Mouse (Mus musculus) neural tube, embryonic 14.5 days (tissue): ENCODE results near the gene Nsd2. TPM values are rescaled to one million over a fixed set of nuclear protein-coding genes. Genes with fewer than 3 reads are reported as not detected.

ENCODE experiments used
- ATAC-seq: fragments of 200-750 bp; cut with Nextera tagmentation; 2 replicates; pipeline ENCODE4 v1.8.0; 2017; ENCODE audit warnings: low read depth, mild to moderate bottlenecking, moderate TSS enrichment, moderate library complexity
- H3K27ac ChIP-seq: fragments of 300-500 bp; sonication (generic); 2 replicates; pipeline ENCODE4 v1.5.1; 2014; ENCODE audit warnings: low read depth, mild to moderate bottlenecking, control low read depth, low read length, moderate library complexity, mixed read lengths
- H3K27me3 ChIP-seq: fragments of 300-500 bp; sonication (generic); 2 replicates; pipeline ENCODE4 v1.6.1; 2014; ENCODE audit warnings: low read length; ENCODE audit not compliant: control insufficient read depth, insufficient read depth
- H3K36me3 ChIP-seq: fragments of 300-500 bp; sonication (generic); 2 replicates; pipeline ENCODE4 v1.6.1; 2014; ENCODE audit warnings: low read length, mixed read lengths; ENCODE audit not compliant: control insufficient read depth, insufficient read depth
- H3K4me1 ChIP-seq: fragments of 300-500 bp; sonication (generic); 2 replicates; pipeline ENCODE4 v1.6.1; 2014; ENCODE audit warnings: low read length; ENCODE audit not compliant: control insufficient read depth, insufficient read depth
- H3K4me2 ChIP-seq: fragments of 300-500 bp; sonication (generic); 2 replicates; pipeline ENCODE4 v1.6.1; 2014; ENCODE audit warnings: mild to moderate bottlenecking, low read depth, low read length, control low read depth
- H3K4me3 ChIP-seq: fragments of 300-500 bp; sonication (generic); 2 replicates; pipeline ENCODE4 v1.5.1; 2014; ENCODE audit warnings: low read depth, low read length, control low read depth, mixed read lengths
- H3K9ac ChIP-seq: fragments of 300-500 bp; sonication (generic); replicated peaks from 2 replicates; pipeline ENCODE4 v1.6.1; 2014; ENCODE audit warnings: low read depth, mild to moderate bottlenecking, control low read depth, low read length, mixed read lengths
- H3K9me3 ChIP-seq: fragments of 300-500 bp; sonication (generic); 2 replicates; pipeline ENCODE4 v1.6.1; 2016; ENCODE audit warnings: low read length; ENCODE audit not compliant: control insufficient read depth
- WGBS: fragments of 180-500 bp; shearing (Covaris S2); extraction: QIAGEN DNeasy Blood & Tissue Kit; methylation state at CpG from one replicate; pipeline ENCODE4 v1.1.7; 2014; 5-methylcytosine and 5-hydroxymethylcytosine counted together
- polyA plus RNA-seq: library from polyadenylated mRNA; unstranded; fragments of >200 nt; fragmentation: Nextera tagmentation; extraction: Ambion mirVana; gene quantifications from 2 replicates; pipeline ENCODE4 v1.2.1, GENCODE M21; 2014

Nsd2 gene
- polyA plus RNA-seq, 1 experiment from 2014 or later, result 109 TPM

DNA sequence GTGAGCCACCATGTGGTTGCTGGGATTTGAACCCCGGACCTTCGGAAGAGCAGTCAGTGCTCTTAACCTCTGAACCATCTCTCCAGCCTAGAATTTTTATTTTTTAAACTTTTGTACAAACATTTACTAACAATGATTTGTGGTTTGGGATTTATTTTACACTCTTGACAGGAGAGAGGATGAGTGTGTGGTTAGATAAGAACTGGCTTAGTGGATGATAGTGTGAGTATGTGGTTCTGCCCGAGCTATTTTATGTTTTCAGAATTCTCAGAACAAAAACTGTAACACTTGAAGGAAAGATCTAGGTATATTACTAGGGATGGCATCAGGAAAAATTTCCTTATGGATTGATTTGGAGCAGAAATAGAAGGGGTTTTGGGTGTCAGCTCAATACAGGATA, 9.4 kb downstream of the Nsd2 start:
- peaks cover 14% of the 10 kb centered on the region for H3K4me1 ChIP-seq
- no peaks in the 10 kb centered on the region for H3K27me3 ChIP-seq
- no peak overlapping the region for H3K27ac ChIP-seq
- H3K4me2 ChIP-seq, result no peak overlapping the region
- H3K4me3 ChIP-seq, result no peak overlapping the region
- ATAC-seq, result no peak
- H3K9ac ChIP-seq, result no peak overlapping the region
- no peaks in the 10 kb centered on the region for H3K36me3 ChIP-seq
- 97% methylated on average over 3 of the region's 3 CpGs for WGBS
- no peaks in the 10 kb centered on the region for H3K9me3 ChIP-seq

DNA sequence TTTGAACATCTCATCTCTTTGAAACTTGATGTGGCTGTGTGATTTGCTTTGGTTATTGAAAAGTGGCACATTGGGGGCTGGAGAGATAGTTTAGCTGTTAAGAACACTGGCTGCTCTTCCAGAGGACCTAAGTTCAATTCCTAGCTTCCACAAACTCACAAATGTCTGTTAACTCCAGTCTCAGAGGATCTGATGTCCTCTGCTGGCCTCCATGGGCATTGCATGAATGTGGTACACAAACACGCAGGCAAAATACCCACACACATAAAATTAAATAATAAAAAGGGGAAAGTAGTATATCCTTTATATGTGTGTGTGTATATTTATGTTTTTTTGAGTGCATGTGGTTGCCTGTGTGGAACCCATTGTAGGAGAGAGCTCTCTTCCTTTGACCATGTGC, 10.3 kb downstream of the Nsd2 start:
- Histone ChIP-seq H3K4me3 (no peak overlapping the region), H3K9me3 (no peaks in the 10 kb centered on the region), H3K36me3 (no peaks in the 10 kb centered on the region), H3K9ac (no peak overlapping the region), H3K27ac (no peak overlapping the region), H3K4me2 (no peak overlapping the region), H3K27me3 (no peaks in the 10 kb centered on the region), H3K4me1 (peaks cover 7% of the 10 kb centered on the region)
- no peak for ATAC-seq
- 72% methylated on average over 1 of the region's 1 CpGs for WGBS

DNA sequence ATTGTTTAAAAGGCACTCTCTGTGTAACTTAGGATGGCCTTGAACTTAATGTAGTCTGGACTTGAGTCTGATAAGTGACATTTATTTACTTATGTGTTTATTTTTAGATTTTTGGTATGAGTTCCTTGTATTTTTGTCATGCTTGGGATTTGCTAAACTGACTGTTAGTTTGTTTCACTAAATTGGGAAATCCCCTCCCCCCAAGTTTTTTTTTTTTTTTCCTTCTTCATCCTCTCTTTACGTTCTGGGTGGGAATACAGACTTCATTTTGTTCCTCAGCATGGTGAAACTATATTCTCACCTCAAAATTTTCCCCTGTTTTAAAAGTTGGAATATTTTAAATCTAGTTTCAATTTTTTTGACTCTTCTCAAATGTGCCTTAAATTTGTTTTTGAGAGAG, 20.8 kb downstream of the Nsd2 start:
- WGBS, result 96% methylated on average over 1 of the region's 1 CpGs
- Histone ChIP-seq H3K27me3 (no peaks in the 10 kb centered on the region), H3K9me3 (no peaks in the 10 kb centered on the region), H3K9ac (no peak overlapping the region), H3K4me2 (no peak overlapping the region), H3K27ac (no peak overlapping the region), H3K4me1 (no peaks in the 10 kb centered on the region), H3K36me3 (0 out of 2 replicates have a peak, but pooled peaks cover under 1% of the 10 kb centered on the region), H3K4me3 (no peak overlapping the region)
- no peak for ATAC-seq

DNA sequence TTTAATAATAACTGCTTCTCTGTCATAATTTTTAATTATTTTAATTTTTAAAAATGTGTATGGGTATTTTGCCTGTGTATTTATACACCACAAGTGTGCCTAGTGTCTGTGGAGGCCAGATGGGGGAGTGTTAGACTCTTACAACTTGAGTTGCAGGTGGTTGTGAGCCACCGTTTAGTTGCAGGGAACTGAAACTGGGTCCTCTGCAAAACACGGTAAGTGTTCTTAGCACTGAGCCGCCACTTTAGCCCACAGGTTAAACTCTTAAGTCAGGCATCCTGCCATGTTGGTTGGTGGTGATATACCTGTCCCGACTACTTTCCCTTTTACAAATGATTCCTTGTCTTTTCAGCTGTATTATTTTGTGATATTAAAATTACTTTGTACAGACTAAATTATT, 22.0 kb downstream of the Nsd2 start:
- 0 out of 2 replicates have a peak, but pooled peaks cover 3% of the 10 kb centered on the region for H3K36me3 ChIP-seq
- no peaks in the 10 kb centered on the region for H3K9me3 ChIP-seq
- no peaks in the 10 kb centered on the region for H3K27me3 ChIP-seq
- H3K4me2 ChIP-seq, result no peak overlapping the region
- no peaks in the 10 kb centered on the region for H3K4me1 ChIP-seq
- H3K27ac ChIP-seq, result no peak overlapping the region
- no peak overlapping the region for H3K4me3 ChIP-seq
- no peak overlapping the region for H3K9ac ChIP-seq
- 90% methylated on average over 4 of the region's 4 CpGs for WGBS
- no peak for ATAC-seq

DNA sequence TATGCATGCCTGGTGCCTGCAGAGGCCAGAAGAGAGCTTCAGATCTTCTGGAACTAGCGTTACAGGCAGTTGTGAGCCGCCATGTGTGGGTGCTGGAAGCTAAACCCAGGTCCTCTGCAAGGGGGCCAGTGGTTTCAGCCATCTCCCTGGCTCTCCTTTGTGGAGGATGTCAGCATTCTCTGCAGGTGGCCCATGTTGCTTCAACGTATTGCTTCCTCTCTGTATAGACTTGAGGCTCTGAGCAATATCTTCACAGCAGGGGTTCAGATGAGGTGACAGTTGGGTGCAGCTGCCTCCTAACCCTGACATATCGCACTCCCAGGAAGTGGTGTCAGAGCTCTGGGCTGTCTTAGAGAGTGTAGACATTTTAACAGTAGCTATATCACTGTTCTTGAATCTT, 30.9 kb downstream of the Nsd2 start:
- H3K4me3 ChIP-seq, result no peak overlapping the region
- H3K9me3 ChIP-seq, result no peaks in the 10 kb centered on the region
- ATAC-seq, result no peak
- H3K27me3 ChIP-seq, result no peaks in the 10 kb centered on the region
- no peaks in the 10 kb centered on the region for H3K4me1 ChIP-seq
- H3K4me2 ChIP-seq, result no peak overlapping the region
- H3K36me3 ChIP-seq, result peaks cover 14% of the 10 kb centered on the region
- H3K9ac ChIP-seq, result no peak overlapping the region
- 87% methylated on average over 4 of the region's 4 CpGs for WGBS
- no peak overlapping the region for H3K27ac ChIP-seq

DNA sequence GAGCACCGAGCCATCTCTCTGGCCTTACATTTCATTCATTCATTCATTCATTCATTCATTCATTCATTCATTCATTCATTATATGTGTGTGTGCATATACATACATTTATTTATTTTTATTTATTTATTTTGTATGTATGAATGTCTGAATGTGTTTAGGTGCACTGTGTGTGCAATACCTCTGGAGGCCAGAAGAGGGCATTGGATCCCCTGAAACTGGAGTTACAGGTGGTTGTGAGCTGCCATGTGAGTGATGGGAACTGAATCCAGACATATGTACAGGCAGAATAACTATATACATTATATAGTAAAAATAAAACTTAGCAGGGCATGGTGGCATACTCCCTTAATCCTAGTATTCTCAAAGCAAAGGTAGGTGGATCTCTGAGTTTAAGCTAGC, 32.6 kb downstream of the Nsd2 start:
- no peak for ATAC-seq
- H3K36me3 ChIP-seq, result peaks cover 25% of the 10 kb centered on the region

DNA sequence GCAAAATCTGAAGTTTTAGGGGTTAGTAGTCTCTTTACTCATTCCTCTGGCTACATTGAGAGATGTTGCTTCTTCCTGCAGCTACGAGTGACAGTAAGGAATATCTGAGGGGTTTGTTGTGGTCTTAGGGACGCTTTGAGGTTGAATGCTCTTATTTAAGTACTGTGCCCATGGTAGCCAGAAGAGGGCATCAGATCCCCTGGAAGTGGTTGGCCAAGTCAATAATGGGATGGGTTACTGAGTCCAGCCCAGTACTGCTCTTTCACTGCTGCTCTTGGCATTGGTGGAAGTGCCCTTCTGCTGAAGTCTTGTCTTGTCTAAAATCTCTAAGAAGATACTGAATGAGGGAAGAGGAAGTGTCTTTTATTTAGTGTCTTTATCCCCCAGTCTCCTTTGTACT, 33.5 kb downstream of the Nsd2 start:
- H3K27me3 ChIP-seq, result no peaks in the 10 kb centered on the region
- H3K4me1 ChIP-seq, result no peaks in the 10 kb centered on the region
- WGBS, result 79% methylated on average over 2 of the region's 2 CpGs
- no peak for ATAC-seq
- H3K9ac ChIP-seq, result no peak overlapping the region
- H3K27ac ChIP-seq, result no peak overlapping the region
- H3K9me3 ChIP-seq, result no peaks in the 10 kb centered on the region
- peaks cover 28% of the 10 kb centered on the region for H3K36me3 ChIP-seq
- no peak overlapping the region for H3K4me3 ChIP-seq
- no peak overlapping the region for H3K4me2 ChIP-seq

More for the DNA sequence above, 32.6 kb downstream of the Nsd2 start:
- Histone ChIP-seq H3K4me1 (no peaks in the 10 kb centered on the region), H3K27me3 (no peaks in the 10 kb centered on the region), H3K9me3 (no peaks in the 10 kb centered on the region), H3K27ac (no peak overlapping the region), H3K4me2 (no peak overlapping the region), H3K9ac (no peak overlapping the region), H3K4me3 (no peak overlapping the region)
- WGBS, result 96% methylated on average over 1 of the region's 1 CpGs

DNA sequence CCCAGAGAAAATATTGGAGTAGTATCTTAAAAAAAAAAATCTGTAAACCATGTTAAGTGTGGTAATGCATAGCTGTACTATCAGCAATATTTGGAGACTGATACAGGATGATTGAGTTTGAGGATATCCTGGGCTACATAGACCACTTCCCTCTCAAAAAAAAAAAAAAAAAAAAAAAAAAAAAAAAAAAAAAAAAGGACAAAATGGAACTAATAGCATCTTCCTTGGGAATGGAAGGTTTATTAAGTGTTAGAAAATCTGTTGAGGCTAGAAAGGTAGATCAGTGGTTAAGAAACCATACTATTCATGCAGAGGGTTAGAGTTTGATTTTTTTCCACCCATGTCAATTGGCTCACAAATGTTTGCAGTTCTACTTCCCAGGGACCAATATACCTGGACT, 37.2 kb downstream of the Nsd2 start:
- Histone ChIP-seq H3K36me3 (peaks cover 42% of the 10 kb centered on the region), H3K9ac (no peak overlapping the region)

DNA sequence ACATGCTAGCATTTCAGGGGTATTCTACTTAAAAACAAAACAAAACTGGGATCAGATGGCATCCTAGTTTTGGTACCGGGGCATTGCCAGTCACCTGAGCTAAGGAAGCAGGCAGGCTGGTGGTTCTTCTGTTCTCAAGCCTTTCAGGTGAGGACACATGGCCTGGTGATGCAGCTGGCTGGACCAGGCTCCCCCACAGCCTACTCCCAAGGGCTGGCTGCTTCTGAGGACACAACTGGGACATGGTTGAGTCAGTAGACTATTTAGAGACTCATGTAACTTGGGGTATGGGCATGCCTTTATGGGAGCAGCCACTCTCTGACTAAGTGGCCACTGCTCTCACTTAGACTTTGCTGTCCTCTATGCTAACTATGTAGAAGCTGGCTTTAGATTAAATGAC, 54.9 kb downstream of the Nsd2 start:
- Histone ChIP-seq H3K9ac (no peak overlapping the region), H3K27ac (no peak overlapping the region), H3K36me3 (peaks cover 30% of the 10 kb centered on the region), H3K4me1 (no peaks in the 10 kb centered on the region), H3K27me3 (no peaks in the 10 kb centered on the region), H3K4me2 (no peak overlapping the region), H3K4me3 (no peak overlapping the region), H3K9me3 (no peaks in the 10 kb centered on the region)
- no peak for ATAC-seq
- 89% methylated on average over 1 of the region's 1 CpGs for WGBS

More for the DNA sequence above, 37.2 kb downstream of the Nsd2 start:
- Histone ChIP-seq H3K4me1 (no peaks in the 10 kb centered on the region), H3K27ac (no peak overlapping the region), H3K27me3 (no peaks in the 10 kb centered on the region), H3K9me3 (no peaks in the 10 kb centered on the region), H3K4me2 (no peak overlapping the region), H3K4me3 (no peak overlapping the region)
- no peak for ATAC-seq

DNA sequence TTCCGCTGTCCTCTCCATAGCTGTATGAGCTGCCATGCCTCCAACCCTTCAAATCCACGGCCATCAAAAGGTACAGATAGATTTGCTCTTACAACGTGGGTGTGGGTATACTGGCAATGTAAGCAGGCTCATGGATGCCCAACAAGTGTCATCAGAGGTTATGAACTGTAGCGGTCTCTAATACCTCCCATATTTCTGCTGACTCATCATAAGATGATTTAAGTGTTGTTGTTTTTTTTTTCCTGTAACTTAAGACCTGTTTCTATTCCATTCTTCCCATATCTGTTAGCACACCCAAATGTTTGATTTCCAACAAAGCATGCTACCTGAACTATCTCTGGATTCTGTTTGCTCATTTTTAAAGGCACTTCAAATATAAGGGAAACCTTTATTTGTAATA, 60.6 kb downstream of the Nsd2 start:
- Histone ChIP-seq H3K27ac (no peak overlapping the region), H3K36me3 (peaks cover 49% of the 10 kb centered on the region), H3K4me2 (no peak overlapping the region), H3K4me3 (no peak overlapping the region), H3K4me1 (no peaks in the 10 kb centered on the region), H3K9me3 (no peaks in the 10 kb centered on the region), H3K27me3 (no peaks in the 10 kb centered on the region), H3K9ac (no peak overlapping the region)
- ATAC-seq, result no peak
- 97% methylated on average over 4 of the region's 4 CpGs for WGBS
